Mouse (Mus musculus) myocyte (in vitro differentiated cells): ENCODE results near the gene Wdr27.

Experiments used
- CEBPB ChIP-seq: IDR thresholded peaks from 2 replicates; pipeline ENCODE4 v1.6.1; 2011; ENCODE audit warnings: mild to moderate bottlenecking, moderate library complexity; ENCODE audit not compliant: poor library complexity, insufficient read depth, severe bottlenecking
- E2F4 ChIP-seq: IDR thresholded peaks from one replicate; pipeline ENCODE4 v1.6.1; 2011; ENCODE audit warnings: mild to moderate bottlenecking, control low read depth, moderate library complexity; ENCODE audit not compliant: insufficient read depth
- MAX ChIP-seq: IDR thresholded peaks from one replicate; pipeline ENCODE4 v1.6.1; 2011; ENCODE audit warnings: low read depth, mild to moderate bottlenecking, control low read depth
- MYOD1 ChIP-seq, 3 experiments: IDR thresholded peaks; one replicate each; pipeline ENCODE4 v1.6.1; 2011; ENCODE audit warnings: control low read depth in 2 of 3, low read depth in 2 of 3, mild to moderate bottlenecking in 2 of 3, moderate library complexity in 1 of 3; ENCODE audit not compliant: insufficient read length in 2 of 3, control insufficient read depth in 1 of 3
- POLR2A ChIP-seq: IDR thresholded peaks from one replicate; pipeline ENCODE4 v1.6.1; 2011; ENCODE audit warnings: low read depth, mild to moderate bottlenecking, control low read depth, moderate library complexity; ENCODE audit not compliant: insufficient read length
- POLR2AphosphoS2 ChIP-seq: IDR thresholded peaks from one replicate; pipeline ENCODE4 v1.6.1; 2011; ENCODE audit warnings: low read depth, control low read depth; ENCODE audit not compliant: insufficient read length
- SRF ChIP-seq: IDR thresholded peaks from one replicate; pipeline ENCODE4 v1.6.1; 2011; ENCODE audit warnings: low read depth; ENCODE audit not compliant: control insufficient read depth, insufficient read length
- TCF12 ChIP-seq: IDR thresholded peaks from one replicate; pipeline ENCODE4 v1.6.1; 2011; ENCODE audit warnings: mild to moderate bottlenecking, control low read depth; ENCODE audit not compliant: poor library complexity, insufficient read depth, severe bottlenecking
- TCF3 ChIP-seq: IDR thresholded peaks from one replicate; pipeline ENCODE4 v1.6.1; 2011; ENCODE audit warnings: low read depth, control low read depth; ENCODE audit not compliant: insufficient read length
- USF1 ChIP-seq: IDR thresholded peaks from one replicate; pipeline ENCODE4 v1.6.1; 2011; ENCODE audit warnings: low read depth, mild to moderate bottlenecking, control low read depth, moderate library complexity

DNA sequence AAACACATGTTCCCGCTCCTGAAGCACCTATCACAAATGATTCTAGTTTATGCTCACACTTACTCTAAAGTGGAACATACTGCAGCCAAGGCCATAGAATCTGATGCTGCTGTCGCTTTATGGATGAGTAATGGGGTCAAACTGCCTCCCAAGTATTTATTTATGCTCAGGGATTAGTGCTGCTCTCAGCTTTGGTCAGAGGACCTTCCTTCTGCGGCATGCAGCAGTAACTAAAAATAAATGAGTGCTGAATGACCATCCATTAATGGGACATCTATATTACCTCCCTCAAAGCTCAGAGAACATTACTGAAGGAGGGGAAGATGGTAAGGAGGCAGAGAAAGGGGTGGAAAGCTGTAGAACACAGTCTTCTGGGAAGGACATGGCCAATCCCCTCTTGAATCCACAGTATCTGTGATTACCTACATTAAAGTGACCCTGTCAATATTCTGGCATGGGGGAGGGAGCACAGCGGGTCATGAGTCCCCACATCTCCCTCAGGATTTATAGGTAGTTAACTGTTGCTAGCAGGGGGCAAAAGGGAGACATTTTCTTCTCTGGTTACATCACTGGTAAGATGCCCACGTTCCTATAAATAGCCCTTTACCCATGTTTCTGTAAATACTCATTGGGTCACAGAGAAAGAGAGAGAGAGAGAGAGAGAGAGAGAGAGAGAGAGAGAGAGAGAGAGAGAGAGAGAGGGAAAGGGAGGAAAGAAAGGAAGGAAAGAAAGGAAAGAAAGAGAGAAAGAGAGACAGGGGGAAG lies 6.9 kb downstream of the Wdr27 start:
- TF ChIP-seq MAX (no peak), POLR2A (no peak), E2F4 (no peak), TCF12 (no peak), USF1 (no peak), MYOD1 (IDR thresholded peaks at IDR 0.05; ENCODE audit: control insufficient read depth in 1 of 3, insufficient read length in 2 of 3, low read depth in 2 of 3) (no peak), SRF (no peak), POLR2AphosphoS2 (no peak), TCF3 (no peak), CEBPB (no peak)
